Mouse (Mus musculus) small intestine, adult 2 months (tissue): ENCODE data around the gene Atp5l.

ENCODE experiments used
- CTCF ChIP-seq: fragments of 200-500 bp; IDR thresholded peaks from 2 replicates; pipeline ENCODE4 v1.5.1; 2012; ENCODE audit warnings: low read depth, mild to moderate bottlenecking, control low read depth, inconsistent platforms, low read length, moderate library complexity, mixed read lengths; ENCODE audit not compliant: insufficient replicate concordance, insufficient read length; ENCODE audit errors: extremely low read depth
- POLR2A ChIP-seq: fragments of 200-500 bp; IDR thresholded peaks from 2 replicates; pipeline ENCODE4 v1.6.1; 2012; ENCODE audit warnings: low read depth, mild to moderate bottlenecking, control low read depth, inconsistent platforms, low read length, moderate library complexity

DNA sequence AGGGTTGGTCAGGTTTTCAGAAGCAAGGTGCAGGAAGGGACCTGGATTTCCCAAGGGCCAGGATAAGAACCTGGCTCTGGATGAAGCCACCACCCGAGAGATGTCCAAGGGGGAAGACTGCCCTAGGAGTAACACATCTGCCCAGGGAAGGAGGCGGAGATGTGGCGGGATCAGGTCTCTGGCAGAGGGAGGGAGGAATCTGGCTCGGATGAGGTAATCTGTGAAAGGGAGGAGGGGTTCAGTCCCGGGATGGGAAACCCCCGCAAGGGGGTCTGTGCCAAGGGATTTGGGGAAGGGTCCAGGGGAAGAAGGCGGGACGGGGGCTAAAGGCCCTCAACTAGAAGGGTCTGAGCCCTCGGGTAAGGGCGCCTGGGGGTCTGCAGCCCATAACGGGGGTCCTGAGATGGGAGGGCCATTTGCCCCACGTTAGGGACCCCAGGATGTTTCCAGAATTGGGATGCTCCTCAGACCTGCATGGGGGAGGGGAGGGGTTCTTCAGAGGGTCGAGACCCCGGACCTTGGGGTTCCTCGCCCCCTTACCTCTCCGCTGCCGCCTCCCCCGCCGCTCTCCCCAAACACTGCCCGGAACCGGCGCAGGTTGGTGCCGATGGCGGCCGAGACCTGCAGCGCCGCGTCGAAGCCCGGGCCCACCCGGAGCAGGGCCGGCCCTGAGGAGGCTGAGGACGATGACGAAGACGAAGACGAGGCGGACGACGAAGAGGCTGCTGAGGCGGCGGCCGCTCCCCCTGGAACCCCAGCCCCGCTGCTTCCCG, 40.0 kb downstream of the Atp5l start:
- no peak for TF ChIP-seq POLR2A
- no peak for TF ChIP-seq CTCF
